Mouse (Mus musculus): ENCODE results near the gene Pyroxd2.
"Not testable (repeated sequence)": the region's sequence is repeated elsewhere in the genome, so short reads cannot be mapped to it uniquely, and the experiment has no call there.

Pyroxd2 gene

GRCm38 (mm10) chr19:42752363-42752931 is at the start of gene Pyroxd2:
Gene Pyroxd2, minus strand, starts transcription at chr19:42752775.
- in situ Hi-C loops (cut with MseI, MboI): no loop called here

- in situ Hi-C loops (cut with MseI, MboI): loop anchor here (5.0 to 10.0 kb wide), 6 partner anchors 217 to 687 kb away; partner anchors contain the start of gene Hpse2 (in 1 of the 2)
Measured at GRCm38 (mm10) chr19:42797866-42798265, 45.3 kb upstream of the Pyroxd2 start.

DNA sequence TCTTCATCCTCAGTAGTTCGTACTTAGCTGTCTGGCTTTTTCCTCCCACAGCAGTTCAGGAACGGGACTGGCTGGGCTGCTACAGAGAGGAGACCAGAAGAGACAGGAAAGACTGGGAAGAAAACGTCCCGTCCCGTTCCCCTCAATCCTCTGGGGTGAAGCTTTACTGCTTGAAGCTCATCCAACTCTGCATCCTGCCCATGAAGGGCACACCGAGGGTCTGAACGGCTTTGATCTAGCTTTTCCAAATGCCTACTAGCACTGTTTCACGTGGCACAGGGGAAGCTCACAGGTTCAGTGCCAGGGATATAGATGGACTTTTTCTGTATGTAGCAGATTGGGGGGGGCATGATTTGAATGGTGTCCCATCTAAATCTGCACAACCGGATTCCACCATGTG is 43.2 kb upstream of the Pyroxd2 start:
- in situ Hi-C loops (cut with MseI, MboI): loop anchor here (5.0 to 10.0 kb wide), 6 partner anchors 219 to 689 kb away; partner anchors contain the start of gene Hpse2 (in 1 of the 2)

GRCm38 (mm10) chr19:42794914-42795613 is 42.5 kb upstream of the Pyroxd2 start:
- in situ Hi-C loops (cut with MseI, MboI): loop anchor here (5.0 to 10.0 kb wide), 6 partner anchors 220 to 690 kb away; partner anchors contain the start of gene Hpse2 (in 1 of the 2)

- in situ Hi-C loops (cut with MseI, MboI): no loop called here
Measured at GRCm38 (mm10) chr19:42788311-42788710, 35.7 kb upstream of the Pyroxd2 start.

DNA sequence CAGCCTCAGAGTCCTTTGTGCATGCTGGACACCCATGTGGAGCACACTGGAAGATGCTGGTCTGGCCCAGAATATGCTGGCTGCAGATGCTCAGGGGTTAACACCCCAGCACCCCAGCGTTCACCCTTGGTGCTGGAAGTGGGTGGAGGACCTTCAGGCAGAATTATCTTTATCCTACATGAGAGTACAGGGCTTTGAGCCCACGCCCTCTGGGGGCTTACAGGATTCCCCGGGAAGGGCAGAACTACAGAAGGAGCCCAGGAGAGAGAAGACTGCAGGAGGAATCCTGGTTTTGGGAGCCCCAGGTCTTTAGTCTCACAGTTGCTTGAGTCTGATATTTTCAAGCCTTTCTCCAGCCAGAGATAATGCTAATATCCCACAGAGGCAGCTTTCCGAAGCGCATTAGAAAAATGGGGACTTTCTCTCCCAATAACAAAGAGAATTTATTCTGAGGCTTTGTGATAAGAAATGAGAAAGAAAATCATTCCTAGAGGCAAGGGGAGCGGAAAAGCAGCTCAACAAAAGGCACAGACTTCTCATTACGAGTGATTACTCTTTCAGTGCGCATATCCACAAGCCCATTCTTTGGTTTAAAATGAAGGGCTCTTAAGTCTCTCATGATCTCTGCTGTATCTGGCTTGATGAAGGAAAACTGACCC is 33.1 kb upstream of the Pyroxd2 start:
- in situ Hi-C loops (cut with MseI, MboI): no loop called here

- in situ Hi-C loops (cut with MseI, MboI): no loop called here
Measured at GRCm38 (mm10) chr19:42785129-42785528, 32.6 kb upstream of the Pyroxd2 start.

DNA sequence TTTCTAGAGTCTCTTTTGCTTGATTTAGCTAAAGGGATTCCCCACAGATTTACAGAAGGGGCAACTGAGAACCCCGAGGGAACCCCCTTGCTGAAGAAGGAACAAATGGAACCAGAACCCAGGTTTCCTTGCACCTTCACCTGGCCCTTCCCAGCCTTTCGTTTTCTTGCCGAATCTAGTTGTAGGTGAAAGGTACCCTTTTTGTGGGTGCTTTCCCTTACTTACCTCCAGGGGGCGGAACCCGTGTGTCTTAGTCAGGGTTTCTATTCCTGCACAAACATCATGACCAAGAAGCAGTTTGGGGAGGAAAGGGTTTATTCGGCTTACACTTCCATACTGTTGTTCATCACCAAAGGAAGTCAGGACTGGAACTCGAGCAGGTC is 27.6 kb upstream of the Pyroxd2 start:
- in situ Hi-C loops (cut with MseI, MboI): not testable (repeated sequence)

DNA sequence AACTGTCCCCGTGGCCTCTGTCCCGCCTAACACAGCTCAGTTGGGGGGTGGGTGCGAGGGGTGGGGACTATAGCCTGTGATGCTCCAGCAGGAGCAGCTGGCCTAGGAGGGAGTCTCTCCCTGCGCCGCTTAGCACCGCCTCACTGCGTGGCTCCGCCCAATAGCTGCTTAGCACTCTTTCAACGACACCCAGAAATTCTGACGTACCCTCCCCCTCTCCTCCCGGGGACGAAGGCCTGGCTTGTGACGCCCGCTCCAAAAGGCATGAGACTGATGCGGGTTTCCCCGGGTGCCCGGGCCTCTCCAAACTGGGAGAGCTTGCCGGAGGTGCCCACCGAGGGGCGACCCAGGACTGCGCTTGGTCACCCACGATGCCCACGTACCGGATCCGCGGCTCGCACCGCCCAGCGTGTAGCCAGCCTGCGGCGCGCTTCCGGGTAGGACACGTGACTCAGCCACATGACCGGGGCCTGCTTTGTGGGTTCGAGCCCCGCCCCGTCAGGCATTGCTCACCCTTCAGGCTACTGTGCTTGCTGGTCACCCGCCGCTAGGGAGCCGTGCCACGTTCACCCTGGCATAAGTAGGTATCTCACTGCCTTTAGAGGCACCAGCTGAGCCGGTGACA is 27.1 kb upstream of the Pyroxd2 start, which contains the start of gene Hps1:
Gene Hps1 (minus strand): TSS at position 448 of the 625 bp plus-strand sequence.
- in situ Hi-C loops (cut with MseI, MboI): loop anchor here in 1 of 2 experiments (5.0 kb wide), 1 partner anchor 117 kb away; no protein-coding TSS in a partner anchor

- in situ Hi-C loops (cut with MseI, MboI): loop anchor here in 1 of 2 experiments (5.0 kb wide), 1 partner anchor 116 kb away; no protein-coding TSS in a partner anchor
Measured at GRCm38 (mm10) chr19:42777801-42778200, 25.2 kb upstream of the Pyroxd2 start.

GRCm38 (mm10) chr19:42776813-42777212 is 24.2 kb upstream of the Pyroxd2 start:
- in situ Hi-C loops (cut with MseI, MboI): loop anchor here in 1 of 2 experiments (5.0 kb wide), 1 partner anchor 115 kb away; no protein-coding TSS in a partner anchor

DNA sequence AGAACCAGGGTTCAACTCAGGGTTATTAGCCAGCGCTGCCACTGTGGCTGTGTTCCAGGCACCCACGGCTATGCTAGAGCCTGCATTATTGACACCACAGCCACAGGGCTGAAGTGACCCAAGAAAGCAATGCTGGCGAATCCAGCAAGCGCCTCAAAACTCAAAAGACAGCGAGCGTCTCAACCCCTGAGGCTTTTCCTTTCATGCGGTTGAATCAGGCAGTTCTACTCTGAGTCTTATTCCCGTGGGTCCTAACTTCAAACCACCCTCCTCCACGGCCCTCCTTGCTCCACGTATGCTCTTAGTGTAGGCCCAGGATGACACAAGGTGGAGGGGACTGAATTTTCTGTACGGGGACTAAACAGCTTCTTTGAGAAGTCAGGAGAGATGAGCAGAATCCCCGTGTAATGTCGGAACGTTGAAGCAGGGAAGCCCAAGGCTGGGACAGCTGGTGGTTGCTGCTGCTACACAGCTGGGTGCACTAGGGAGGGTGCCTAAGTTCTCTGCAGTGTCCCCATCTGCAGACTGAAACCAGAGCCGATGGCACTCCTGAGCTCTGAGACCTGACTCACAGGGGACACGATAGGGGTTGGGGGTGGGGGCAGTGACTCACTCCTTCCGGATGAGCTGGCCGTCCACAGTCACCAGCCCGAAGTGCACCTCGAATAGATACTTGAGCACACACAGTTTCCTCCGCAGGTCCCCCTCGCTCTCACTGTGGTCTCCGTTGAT is 17.7 kb upstream of the Pyroxd2 start:
- in situ Hi-C loops (cut with MseI, MboI): no loop called here

DNA sequence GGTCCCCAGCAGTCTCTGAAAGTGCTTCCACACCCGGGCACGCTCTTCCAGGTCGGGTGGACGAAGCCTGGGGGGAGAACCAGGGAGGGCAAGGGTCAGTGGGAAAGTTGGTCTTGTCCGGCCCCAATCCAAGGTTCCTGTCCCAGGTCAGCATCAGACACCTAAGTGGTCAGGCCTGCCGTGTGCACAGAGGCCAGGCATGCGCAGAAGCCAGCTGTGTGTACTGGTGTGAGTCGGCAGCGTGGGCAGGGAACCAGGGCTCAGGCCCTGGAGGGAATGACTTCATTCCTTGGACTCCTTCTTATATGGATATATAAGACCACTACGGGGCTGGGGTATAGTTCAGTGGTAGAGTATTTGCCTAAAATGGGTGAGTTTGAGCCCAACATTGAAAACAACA is 17.1 kb upstream of the Pyroxd2 start:
- in situ Hi-C loops (cut with MseI, MboI): no loop called here

DNA sequence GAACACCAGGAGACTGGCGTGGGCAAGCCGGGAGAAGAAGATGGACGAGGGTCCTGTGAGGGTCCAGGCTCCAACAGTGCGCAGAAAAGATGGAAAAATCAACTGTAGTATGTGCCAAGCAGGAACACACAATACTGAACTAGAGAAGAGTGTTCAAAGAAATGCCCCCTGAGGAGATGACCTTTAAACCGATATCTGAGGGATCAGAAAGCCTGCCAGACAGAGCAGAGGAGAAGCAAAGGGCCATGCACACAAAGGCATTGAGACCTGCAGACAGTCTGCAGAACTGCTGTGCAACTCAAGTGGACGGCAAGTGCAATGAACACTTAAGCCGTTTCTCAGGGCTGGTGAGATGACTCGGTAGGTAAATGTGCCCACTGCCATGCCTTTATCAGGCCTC is 14.8 kb upstream of the Pyroxd2 start:
- in situ Hi-C loops (cut with MseI, MboI): no loop called here

GRCm38 (mm10) chr19:42764398-42764797 is 11.8 kb upstream of the Pyroxd2 start:
- in situ Hi-C loops (cut with MseI, MboI): no loop called here

- in situ Hi-C loops (cut with MseI, MboI): no loop called here
Measured at GRCm38 (mm10) chr19:42756671-42757070, 4.1 kb upstream of the Pyroxd2 start.

GRCm38 (mm10) chr19:42755148-42755870 is 2.7 kb upstream of the Pyroxd2 start:
- in situ Hi-C loops (cut with MseI, MboI): no loop called here

GRCm38 (mm10) chr19:42753141-42753917 is 754 bp upstream of the Pyroxd2 start:
- in situ Hi-C loops (cut with MseI, MboI): no loop called here

DNA sequence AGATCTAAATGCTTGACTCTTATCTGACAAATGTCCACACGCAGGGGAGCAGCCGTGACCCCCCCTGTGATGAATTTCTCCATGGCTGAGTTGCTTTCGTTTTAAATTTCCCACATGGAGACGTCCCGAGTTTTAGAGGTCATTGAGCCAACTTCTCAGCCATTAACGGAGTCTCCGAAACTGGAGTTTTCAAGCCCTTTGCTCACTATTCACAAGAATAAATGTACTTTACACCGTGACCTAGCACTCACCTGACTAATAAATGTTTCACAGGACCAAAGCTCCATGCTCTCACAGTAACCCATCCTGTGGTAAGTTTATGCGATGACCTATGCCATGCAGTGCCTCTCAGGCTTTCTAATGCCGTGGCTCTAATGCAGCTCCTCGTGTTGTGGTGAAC is 2.4 kb downstream of the Pyroxd2 start:
- in situ Hi-C loops (cut with MseI, MboI): no loop called here

GRCm38 (mm10) chr19:42746702-42747101 is 5.9 kb downstream of the Pyroxd2 start:
- in situ Hi-C loops (cut with MseI, MboI): no loop called here
